Comparison of ENCODE assay signal across 26 mouse cellular contexts in the genomic region with DNA sequence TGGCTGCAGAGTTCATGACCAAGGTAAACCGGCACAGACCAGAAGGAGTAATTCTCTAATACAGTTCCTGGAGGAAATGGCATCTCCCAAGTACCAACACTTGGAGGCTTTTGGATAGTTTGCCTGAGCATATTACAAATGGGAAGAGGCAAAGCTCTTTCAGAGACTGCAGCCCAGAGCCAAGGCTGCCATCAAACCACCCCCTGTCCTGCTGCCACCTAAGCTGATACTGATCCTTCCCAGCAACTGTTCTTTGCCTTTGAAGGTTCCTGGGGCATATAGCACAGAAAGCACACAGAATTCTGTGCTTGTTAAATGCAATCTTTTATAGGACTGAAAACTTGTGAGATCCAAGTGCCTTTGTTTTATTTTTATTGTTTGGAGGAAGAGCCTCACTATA. TPM values are rescaled to one million over a fixed set of nuclear protein-coding genes. Genes with fewer than 3 reads are reported as not detected.
A peak's percentile ranks its signal among the peaks of the same experiment; 100 is the strongest.
DNase-seq lines count a peak whose midpoint lies in the region; ATAC-seq and TF ChIP-seq lines count a peak whose summit lies in the region.
"Had no signal": no experiment of that assay in that cellular context is flagged by ENCODE, and none has a peak within 500 bp of the region (broad histone marks: within the 10 kb centered on the region; RNA-seq: fewer than 3 reads in every experiment).

No protein-coding gene starts in this region.

- peak overlapping the region; percentile 43; the same call in 1 of the 2 replicates for H3K27ac ChIP-seq in layer of hippocampus, adult 2 months
- H3K27ac ChIP-seq: embryonic facial prominence, embryonic 13.5 days; embryonic facial prominence, embryonic 15.5 days; forebrain, embryonic 10.5 days; forebrain, embryonic 12.5 days had no signal

- TF ChIP-seq CTCF in layer of hippocampus, adult 2 months (conservative IDR thresholded peaks at IDR 0.05) = no peak

- DNase-seq in frontal cortex, postnatal 25 days (ENCODE audit: low spot score in 2 of 2) = no peak
- no peak for DNase-seq in layer of hippocampus, adult 2 months (ENCODE audit: low spot score in 2 of 2)
- no peak for DNase-seq in layer of hippocampus, adult 11-12 months (ENCODE audit: low spot score)
- peak; percentile 60 for DNase-seq in brain, adult 2 months (ENCODE audit: low read depth, low spot score)
- DNase-seq: adrenal gland, adult 8-10 months; adrenal gland, postnatal 14 days; adrenal gland, postnatal 36 days; B cell, adult 2 months; cerebellum, adult 11 months; cerebellum, adult 18-20 months; cerebellum, adult 8-10 months; cerebellum, adult 9-11 months; cerebellum, postnatal 14 days; cerebellum, postnatal 36 days; embryo, embryonic 11 days had no signal

- peak; percentile 62; the same call in 1 of the 2 replicates for ATAC-seq in frontal cortex, adult (ENCODE audit: low TSS enrichment)
- ATAC-seq: activated CD4-positive, CD25-positive, alpha-beta regulatory T cell, adult 4 months; CD4-positive, CD25-positive, alpha-beta regulatory T cell, adult 4 months; forebrain, embryonic 14.5 days; forebrain, embryonic 16.5 days; Patski had no signal

- H3K4me3 ChIP-seq in layer of hippocampus, adult 2 months = no peak overlapping the region
- H3K4me3 ChIP-seq: embryonic facial prominence, embryonic 13.5 days; embryonic facial prominence, embryonic 15.5 days; erythroblast, embryonic 14.5 days; forebrain, embryonic 10.5 days; forebrain, embryonic 12.5 days had no signal

RNA-seq across cellular contexts. Expression of a gene that starts 39.6 kb away (rescaled TPM):
- total RNA-seq in layer of hippocampus, adult 2 months (2021) = 10 to 100 TPM; 26.6 to 28.2 TPM
